Mouse (Mus musculus): Measurements from ENCODE around the gene Nr6a1.

GRCm38 (mm10) chr2:38710304-38711241 is 216.9 kb downstream of the Nr6a1 start:
- no peak for TF ChIP-seq CTCF (IDR thresholded peaks at IDR 0.05; ENCODE audit: low read depth, low read length)
- no peak for TF ChIP-seq TAL1 (conservative IDR thresholded peaks at IDR 0.05; ENCODE audit: low read depth, low read length)
- TF ChIP-seq GATA1 (IDR thresholded peaks at IDR 0.05; ENCODE audit: borderline replicate concordance, low read length), result no peak
